Mouse (Mus musculus): Measurements from ENCODE around the gene Ppp1r16b.
"Not testable (repeated sequence)": the region's sequence is repeated elsewhere in the genome, so short reads cannot be mapped to it uniquely, and the experiment has no call there.

Gene Ppp1r16b

GRCm38 (mm10) chr2:158721481-158721880 lies 56.3 kb downstream of the Ppp1r16b start:
- DNase-seq (ENCODE audit: low spot score in 2 of 2), result no peak

- no peak for DNase-seq (ENCODE audit: low spot score in 2 of 2)
Measured at GRCm38 (mm10) chr2:158722135-158722534, 56.9 kb downstream of the Ppp1r16b start.

GRCm38 (mm10) chr2:158722991-158723551 lies 57.9 kb downstream of the Ppp1r16b start:
- no peak for DNase-seq (ENCODE audit: low spot score in 2 of 2)

GRCm38 (mm10) chr2:158723806-158724205 lies 58.6 kb downstream of the Ppp1r16b start:
- DNase-seq (ENCODE audit: low spot score in 2 of 2), result no peak

GRCm38 (mm10) chr2:158726252-158726651 lies 61.1 kb downstream of the Ppp1r16b start:
- DNase-seq (ENCODE audit: low spot score in 2 of 2), result no peak

- no peak for DNase-seq (ENCODE audit: low spot score in 2 of 2)
Measured at GRCm38 (mm10) chr2:158728061-158728815, 63.0 kb downstream of the Ppp1r16b start.

- peak in 1 of 2 experiments; percentile 42 for DNase-seq (ENCODE audit: low spot score in 2 of 2)
Measured at GRCm38 (mm10) chr2:158730896-158731295, 65.7 kb downstream of the Ppp1r16b start.

- DNase-seq (ENCODE audit: low spot score in 2 of 2), result no peak
Measured at GRCm38 (mm10) chr2:158732521-158732920, 67.3 kb downstream of the Ppp1r16b start.

GRCm38 (mm10) chr2:158733136-158733535 lies 67.9 kb downstream of the Ppp1r16b start:
- peak in 1 of 2 experiments; percentile 18 for DNase-seq (ENCODE audit: low spot score in 2 of 2)

- no peak for DNase-seq (ENCODE audit: low spot score in 2 of 2)
Measured at GRCm38 (mm10) chr2:158733914-158734313, 68.7 kb downstream of the Ppp1r16b start.

- DNase-seq (ENCODE audit: low spot score in 2 of 2), result peak in 1 of 2 experiments; percentile 10
Measured at GRCm38 (mm10) chr2:158734500-158735152, 69.4 kb downstream of the Ppp1r16b start.

- DNase-seq (ENCODE audit: low spot score in 2 of 2), result no peak
Measured at GRCm38 (mm10) chr2:158735340-158735739, 70.1 kb downstream of the Ppp1r16b start.

- not testable (repeated sequence) for DNase-seq (ENCODE audit: low spot score in 2 of 2)
Measured at GRCm38 (mm10) chr2:158736247-158736646, 71.0 kb downstream of the Ppp1r16b start.

GRCm38 (mm10) chr2:158738591-158738990 lies 73.4 kb downstream of the Ppp1r16b start:
- no peak for DNase-seq (ENCODE audit: low spot score in 2 of 2)

- no peak for DNase-seq (ENCODE audit: low spot score in 2 of 2)
Measured at GRCm38 (mm10) chr2:158739113-158739512, 73.9 kb downstream of the Ppp1r16b start.

GRCm38 (mm10) chr2:158741011-158741501 lies 75.9 kb downstream of the Ppp1r16b start:
- no peak for DNase-seq (ENCODE audit: low spot score in 2 of 2)

GRCm38 (mm10) chr2:158742431-158742830 lies 77.2 kb downstream of the Ppp1r16b start:
- no peak for DNase-seq (ENCODE audit: low spot score in 2 of 2)

- DNase-seq (ENCODE audit: low spot score in 2 of 2), result no peak
Measured at GRCm38 (mm10) chr2:158743518-158744141, 78.4 kb downstream of the Ppp1r16b start.

- peak in 1 of 2 experiments; percentile 25 for DNase-seq (ENCODE audit: low spot score in 2 of 2)
Measured at GRCm38 (mm10) chr2:158745049-158745482, 79.9 kb downstream of the Ppp1r16b start.

- DNase-seq (ENCODE audit: low spot score in 2 of 2), result no peak
Measured at GRCm38 (mm10) chr2:158746164-158746563, 81.0 kb downstream of the Ppp1r16b start.

- no peak for DNase-seq (ENCODE audit: low spot score in 2 of 2)
Measured at GRCm38 (mm10) chr2:158749366-158749765, 84.2 kb downstream of the Ppp1r16b start.

GRCm38 (mm10) chr2:158760231-158760630 lies 95.0 kb downstream of the Ppp1r16b start:
- no peak for DNase-seq (ENCODE audit: low spot score in 2 of 2)

All from cerebellum, postnatal 4 days (tissue).